Mouse (Mus musculus): ENCODE results near the gene Vav3. TPM values are rescaled to one million over a fixed set of nuclear protein-coding genes. Genes with fewer than 3 reads are reported as not detected.

Gene Vav3
- polyA plus RNA-seq, 1 experiment, result 4.3 TPM

DNA sequence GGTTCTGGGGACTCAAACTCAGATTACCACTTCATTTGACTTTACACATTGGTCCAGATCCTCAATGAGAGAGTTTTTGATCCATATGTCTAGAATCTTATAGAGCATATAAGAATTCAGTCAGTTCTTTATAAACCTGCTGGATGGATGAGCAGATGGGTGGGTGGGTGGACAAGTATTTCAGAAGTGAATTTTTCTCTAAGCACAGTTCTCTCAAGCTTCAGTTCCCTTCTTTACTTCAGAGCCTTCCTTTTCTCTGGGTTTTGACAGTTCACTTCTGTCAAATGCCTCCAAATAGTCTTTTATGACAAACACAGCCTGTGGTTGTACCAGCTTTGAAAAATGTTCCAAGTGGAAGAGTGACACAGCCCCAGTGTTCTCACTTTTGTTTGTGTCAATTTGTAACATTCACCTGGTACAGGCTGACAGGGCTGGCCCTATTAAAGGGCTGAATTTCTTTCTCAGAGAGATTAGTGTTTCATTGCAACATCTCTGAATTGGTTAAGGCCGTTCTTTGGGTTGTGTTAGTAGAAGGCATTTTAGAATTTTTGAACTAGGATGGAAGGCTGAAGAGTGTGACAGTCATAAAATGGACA lies 159.5 kb downstream of the Vav3 start:
- Histone ChIP-seq H3K27me3 (ENCODE audit: control insufficient read depth, insufficient read depth, low read length) (no peaks in the 10 kb centered on the region), H3K4me1 (ENCODE audit: control insufficient read depth, insufficient read depth, low read length) (no peaks in the 10 kb centered on the region)

DNA sequence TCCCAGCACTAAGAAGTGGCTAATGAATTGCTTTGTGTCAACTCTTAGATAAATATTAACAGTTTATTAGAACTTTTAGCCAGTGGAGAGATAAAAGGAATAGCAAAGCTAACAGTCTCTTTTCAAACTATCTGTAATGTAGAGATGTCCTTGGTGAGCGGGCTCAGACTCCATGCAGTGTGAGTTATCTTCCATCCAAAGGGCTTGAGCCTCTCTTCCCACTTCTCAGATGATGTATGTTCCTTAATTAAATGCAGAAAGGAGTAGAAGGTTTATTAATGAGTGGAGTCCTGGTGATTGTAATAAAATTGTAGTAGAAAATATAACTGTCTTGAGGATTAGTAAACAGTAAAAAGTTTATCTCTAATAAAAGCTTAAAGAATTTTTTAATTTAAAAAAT lies 169.3 kb downstream of the Vav3 start:
- H3K27me3 ChIP-seq (ENCODE audit: control insufficient read depth, insufficient read depth, low read length), result no peaks in the 10 kb centered on the region
- TF ChIP-seq CTCF (IDR thresholded peaks at IDR 0.05; ENCODE audit: control insufficient read depth, insufficient read depth, insufficient replicate concordance, low read depth, low read length) (no peak), POLR2A (IDR thresholded peaks at IDR 0.05; ENCODE audit: control insufficient read depth, low read depth, low read length) (no peak)
- no peak overlapping the region for H3K27ac ChIP-seq (ENCODE audit: control insufficient read depth, insufficient read depth, low read depth, low read length)
- H3K36me3 ChIP-seq (ENCODE audit: control insufficient read depth, insufficient read depth, low read length), result no peaks in the 10 kb centered on the region
- no peaks in the 10 kb centered on the region for H3K4me1 ChIP-seq (ENCODE audit: control insufficient read depth, insufficient read depth, low read length)
- H3K4me3 ChIP-seq (ENCODE audit: control insufficient read depth, low read depth, low read length), result no peak overlapping the region

More for the DNA sequence above, 159.5 kb downstream of the Vav3 start:
- no peak overlapping the region for H3K27ac ChIP-seq (ENCODE audit: control insufficient read depth, insufficient read depth, low read depth, low read length)
- no peaks in the 10 kb centered on the region for H3K36me3 ChIP-seq (ENCODE audit: control insufficient read depth, insufficient read depth, low read length)
- no peak overlapping the region for H3K4me3 ChIP-seq (ENCODE audit: control insufficient read depth, low read depth, low read length)
- TF ChIP-seq CTCF (IDR thresholded peaks at IDR 0.05; ENCODE audit: control insufficient read depth, insufficient read depth, insufficient replicate concordance, low read depth, low read length) (no peak), POLR2A (IDR thresholded peaks at IDR 0.05; ENCODE audit: control insufficient read depth, low read depth, low read length) (no peak)

- Histone ChIP-seq H3K27ac (ENCODE audit: control insufficient read depth, insufficient read depth, low read depth, low read length) (no peak overlapping the region), H3K27me3 (ENCODE audit: control insufficient read depth, insufficient read depth, low read length) (no peaks in the 10 kb centered on the region), H3K4me1 (ENCODE audit: control insufficient read depth, insufficient read depth, low read length) (no peaks in the 10 kb centered on the region), H3K36me3 (ENCODE audit: control insufficient read depth, insufficient read depth, low read length) (no peaks in the 10 kb centered on the region), H3K4me3 (ENCODE audit: control insufficient read depth, low read depth, low read length) (no peak overlapping the region)
- TF ChIP-seq POLR2A (IDR thresholded peaks at IDR 0.05; ENCODE audit: control insufficient read depth, low read depth, low read length), result no peak
- no peak for TF ChIP-seq CTCF (IDR thresholded peaks at IDR 0.05; ENCODE audit: control insufficient read depth, insufficient read depth, insufficient replicate concordance, low read depth, low read length)
Measured at GRCm38 (mm10) chr3:109511849-109512248, 171.4 kb downstream of the Vav3 start.

DNA sequence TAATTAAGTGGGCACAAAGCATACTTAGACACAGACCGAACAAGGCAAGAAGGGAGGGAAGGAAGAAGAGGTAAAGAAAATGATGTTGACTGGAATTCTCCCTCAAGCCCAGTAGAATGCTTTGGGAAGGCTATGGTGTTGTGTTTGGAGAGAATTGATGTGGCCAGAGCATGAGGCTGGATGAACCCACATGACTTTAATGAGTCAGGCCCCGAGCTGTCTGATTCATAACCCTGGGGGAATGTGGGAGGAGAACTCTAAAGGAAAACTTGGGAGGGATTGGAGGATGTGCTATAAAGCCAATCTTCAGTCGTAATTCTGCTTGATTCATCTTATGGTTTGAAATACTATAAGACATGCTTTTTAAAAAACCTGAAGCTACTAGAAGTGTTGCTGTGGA lies 175.0 kb downstream of the Vav3 start:
- H3K4me3 ChIP-seq (ENCODE audit: control insufficient read depth, low read depth, low read length), result no peak overlapping the region
- H3K27me3 ChIP-seq (ENCODE audit: control insufficient read depth, insufficient read depth, low read length), result no peaks in the 10 kb centered on the region
- no peak for TF ChIP-seq POLR2A (IDR thresholded peaks at IDR 0.05; ENCODE audit: control insufficient read depth, low read depth, low read length)
- TF ChIP-seq CTCF (IDR thresholded peaks at IDR 0.05; ENCODE audit: control insufficient read depth, insufficient read depth, insufficient replicate concordance, low read depth, low read length), result no peak
- H3K27ac ChIP-seq (ENCODE audit: control insufficient read depth, insufficient read depth, low read depth, low read length), result no peak overlapping the region
- no peaks in the 10 kb centered on the region for H3K36me3 ChIP-seq (ENCODE audit: control insufficient read depth, insufficient read depth, low read length)
- H3K4me1 ChIP-seq (ENCODE audit: control insufficient read depth, insufficient read depth, low read length), result no peaks in the 10 kb centered on the region

DNA sequence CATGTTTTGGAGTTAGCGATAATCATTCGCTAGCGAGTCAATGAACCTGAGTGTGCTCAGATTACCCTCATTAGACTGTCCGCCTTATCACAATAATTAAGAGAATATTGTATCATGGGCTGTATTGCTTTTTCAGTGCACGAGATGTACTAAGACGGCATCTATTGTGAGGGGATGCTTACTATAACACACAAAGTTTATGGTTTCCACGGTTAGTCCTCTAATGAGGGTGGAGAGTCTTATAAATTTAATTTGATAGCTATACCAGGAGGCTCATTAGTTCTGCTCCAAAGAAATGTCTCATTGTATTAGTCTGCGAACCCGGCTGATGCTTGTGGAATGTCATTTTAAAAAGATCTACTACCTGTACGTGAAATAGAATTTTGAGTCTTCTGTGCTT lies 175.9 kb downstream of the Vav3 start:
- Histone ChIP-seq H3K4me3 (ENCODE audit: control insufficient read depth, low read depth, low read length) (no peak overlapping the region), H3K27me3 (ENCODE audit: control insufficient read depth, insufficient read depth, low read length) (no peaks in the 10 kb centered on the region), H3K36me3 (ENCODE audit: control insufficient read depth, insufficient read depth, low read length) (no peaks in the 10 kb centered on the region), H3K27ac (ENCODE audit: control insufficient read depth, insufficient read depth, low read depth, low read length) (no peak overlapping the region), H3K4me1 (ENCODE audit: control insufficient read depth, insufficient read depth, low read length) (no peaks in the 10 kb centered on the region)
- TF ChIP-seq CTCF (IDR thresholded peaks at IDR 0.05; ENCODE audit: control insufficient read depth, insufficient read depth, insufficient replicate concordance, low read depth, low read length) (no peak), POLR2A (IDR thresholded peaks at IDR 0.05; ENCODE audit: control insufficient read depth, low read depth, low read length) (no peak)

DNA sequence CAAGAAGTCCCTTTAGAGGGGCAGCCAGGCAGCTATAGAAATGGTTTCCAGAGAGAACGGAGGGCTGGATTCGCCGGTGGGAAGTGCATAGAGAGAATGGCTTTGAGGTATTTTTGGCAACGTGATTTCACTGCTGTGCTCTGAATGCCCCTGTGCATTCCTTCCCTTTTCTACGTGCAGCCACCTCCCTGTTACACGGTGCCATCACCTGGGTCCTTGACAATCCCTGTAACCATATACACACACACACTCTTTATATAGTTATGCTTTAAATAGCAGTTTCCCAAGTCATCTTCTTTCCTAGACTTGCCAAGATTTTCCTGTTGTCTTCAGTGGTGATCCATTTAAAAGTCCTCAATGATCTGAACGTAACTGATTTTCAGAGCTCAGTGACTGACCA lies 181.7 kb downstream of the Vav3 start:
- TF ChIP-seq POLR2A (IDR thresholded peaks at IDR 0.05; ENCODE audit: control insufficient read depth, low read depth, low read length) (no peak), CTCF (IDR thresholded peaks at IDR 0.05; ENCODE audit: control insufficient read depth, insufficient read depth, insufficient replicate concordance, low read depth, low read length) (no peak)
- Histone ChIP-seq H3K4me1 (ENCODE audit: control insufficient read depth, insufficient read depth, low read length) (no peaks in the 10 kb centered on the region), H3K36me3 (ENCODE audit: control insufficient read depth, insufficient read depth, low read length) (no peaks in the 10 kb centered on the region)

GRCm38 (mm10) chr3:109525825-109526224 lies 185.4 kb downstream of the Vav3 start:
- H3K36me3 ChIP-seq (ENCODE audit: control insufficient read depth, insufficient read depth, low read length), result no peaks in the 10 kb centered on the region
- no peak overlapping the region for H3K27ac ChIP-seq (ENCODE audit: control insufficient read depth, insufficient read depth, low read depth, low read length)
- TF ChIP-seq POLR2A (IDR thresholded peaks at IDR 0.05; ENCODE audit: control insufficient read depth, low read depth, low read length), result no peak
- no peak for TF ChIP-seq CTCF (IDR thresholded peaks at IDR 0.05; ENCODE audit: control insufficient read depth, insufficient read depth, insufficient replicate concordance, low read depth, low read length)
- no peak overlapping the region for H3K4me3 ChIP-seq (ENCODE audit: control insufficient read depth, low read depth, low read length)
- no peaks in the 10 kb centered on the region for H3K4me1 ChIP-seq (ENCODE audit: control insufficient read depth, insufficient read depth, low read length)
- no peaks in the 10 kb centered on the region for H3K27me3 ChIP-seq (ENCODE audit: control insufficient read depth, insufficient read depth, low read length)

More for the DNA sequence above, 181.7 kb downstream of the Vav3 start:
- H3K4me3 ChIP-seq (ENCODE audit: control insufficient read depth, low read depth, low read length), result no peak overlapping the region
- no peak overlapping the region for H3K27ac ChIP-seq (ENCODE audit: control insufficient read depth, insufficient read depth, low read depth, low read length)
- H3K27me3 ChIP-seq (ENCODE audit: control insufficient read depth, insufficient read depth, low read length), result no peaks in the 10 kb centered on the region

Data from testis, adult 2 months (tissue).